Mouse (Mus musculus) bone marrow, adult 2 months (tissue): ENCODE results near the gene Usp2. TPM values are rescaled to one million over a fixed set of nuclear protein-coding genes. Genes with fewer than 3 reads are reported as not detected.

ENCODE experiments used
- H3K27ac ChIP-seq: fragments of 200-500 bp; 2 replicates; pipeline ENCODE4 v1.5.1; 2012; ENCODE audit warnings: low read depth, mild to moderate bottlenecking, control low read depth, inconsistent platforms, low read length; ENCODE audit not compliant: control insufficient read depth, poor library complexity, insufficient read depth
- H3K4me1 ChIP-seq: fragments of 200-500 bp; 2 replicates; pipeline ENCODE4 v1.6.1; 2011; ENCODE audit warnings: low read length; ENCODE audit not compliant: control insufficient read depth, insufficient read depth
- H3K4me3 ChIP-seq: fragments of 200-500 bp; replicated peaks from 2 replicates; pipeline ENCODE3; 2011; ENCODE audit warnings: mild to moderate bottlenecking, low read depth, low read length, control low read depth; ENCODE audit not compliant: control insufficient read depth
- CTCF ChIP-seq: fragments of 200-500 bp; IDR thresholded peaks from 2 replicates; pipeline ENCODE4 v1.5.1; 2011; ENCODE audit warnings: low read length, control low read depth; ENCODE audit not compliant: control insufficient read depth, insufficient read depth
- POLR2A ChIP-seq: fragments of 200-500 bp; IDR thresholded peaks from 2 replicates; pipeline ENCODE4 v1.6.1; 2011; ENCODE audit warnings: low read depth, mild to moderate bottlenecking, control low read depth, low read length, borderline replicate concordance; ENCODE audit not compliant: control insufficient read depth
- WGBS: fragments of 180-500 bp; shearing (Covaris S2); methylation state at CpG from one replicate; pipeline ENCODE4 v1.1.7; 2018; 5-methylcytosine and 5-hydroxymethylcytosine counted together
- polyA plus RNA-seq: library from polyadenylated mRNA; stranded (reverse); fragments of >200 nt; gene quantifications from 2 replicates; pipeline ENCODE4 v1.2.4, GENCODE M21; 2011; ENCODE audit warnings: low replicate concordance; ENCODE audit not compliant: missing spikeins, insufficient read depth, insufficient read length

The Usp2 gene
- polyA plus RNA-seq, 1 experiment: 2.6 TPM

GRCm38 (mm10) chr9:44049381-44050165, 17.2 kb upstream of the Usp2 start:
- 67% methylated on average over 8 of the region's 8 CpGs for WGBS
- H3K4me3 ChIP-seq: no peak overlapping the region
- H3K27ac ChIP-seq: no peak overlapping the region
- TF ChIP-seq CTCF: no peak
- no peak for TF ChIP-seq POLR2A
- peaks cover 2% of the 10 kb centered on the region for H3K4me1 ChIP-seq

- Histone ChIP-seq H3K4me1 (no peaks in the 10 kb centered on the region), H3K4me3 (no peak overlapping the region), H3K27ac (no peak overlapping the region)
- TF ChIP-seq CTCF (no peak), POLR2A (no peak)
- 74% methylated on average over 3 of the region's 3 CpGs for WGBS
Observed at GRCm38 (mm10) chr9:44052855-44053254, 14.0 kb upstream of the Usp2 start.

- WGBS: 30% methylated on average over 1 of the region's 1 CpGs
- Histone ChIP-seq H3K27ac (no peak overlapping the region), H3K4me1 (no peaks in the 10 kb centered on the region), H3K4me3 (no peak overlapping the region)
- TF ChIP-seq CTCF (no peak), POLR2A (no peak)
Observed at GRCm38 (mm10) chr9:44053936-44054335, 12.9 kb upstream of the Usp2 start.

- Histone ChIP-seq H3K4me1 (no peaks in the 10 kb centered on the region), H3K27ac (no peak overlapping the region), H3K4me3 (no peak overlapping the region)
- TF ChIP-seq POLR2A (no peak), CTCF (no peak)
- 74% methylated on average over 6 of the region's 6 CpGs for WGBS
Observed at GRCm38 (mm10) chr9:44058606-44059005, 8.2 kb upstream of the Usp2 start.

GRCm38 (mm10) chr9:44065177-44065576, 1.6 kb upstream of the Usp2 start:
- Histone ChIP-seq H3K4me3 (no peak overlapping the region), H3K27ac (no peak overlapping the region), H3K4me1 (no peaks in the 10 kb centered on the region; the same call in 1 of the 2 replicates)
- 34% methylated on average over 1 of the region's 1 CpGs for WGBS
- no peak for TF ChIP-seq POLR2A
- no peak for TF ChIP-seq CTCF

- TF ChIP-seq CTCF (no peak), POLR2A (no peak)
- Histone ChIP-seq H3K4me1 (no peaks in the 10 kb centered on the region; the same call in 1 of the 2 replicates), H3K4me3 (peak overlapping the region; percentile 65), H3K27ac (no peak overlapping the region)
- WGBS: 7% methylated on average over 15 of the region's 15 CpGs
Observed at GRCm38 (mm10) chr9:44067241-44067959, 579 bp downstream of the Usp2 start.

GRCm38 (mm10) chr9:44067960-44068330, 1.1 kb downstream of the Usp2 start:
- 80% methylated on average over 6 of the region's 6 CpGs for WGBS
- Histone ChIP-seq H3K4me1 (no peaks in the 10 kb centered on the region; the same call in 1 of the 2 replicates), H3K4me3 (no peak overlapping the region), H3K27ac (no peak overlapping the region)
- TF ChIP-seq POLR2A (no peak), CTCF (no peak)

GRCm38 (mm10) chr9:44069252-44069651, 2.4 kb downstream of the Usp2 start:
- Histone ChIP-seq H3K4me3 (no peak overlapping the region), H3K27ac (no peak overlapping the region), H3K4me1 (no peaks in the 10 kb centered on the region; the same call in 1 of the 2 replicates)
- WGBS: 78% methylated on average over 7 of the region's 7 CpGs
- TF ChIP-seq CTCF: no peak
- TF ChIP-seq POLR2A: no peak
